Mouse (Mus musculus): ENCODE measurements around the gene Dnm3.

DNA sequence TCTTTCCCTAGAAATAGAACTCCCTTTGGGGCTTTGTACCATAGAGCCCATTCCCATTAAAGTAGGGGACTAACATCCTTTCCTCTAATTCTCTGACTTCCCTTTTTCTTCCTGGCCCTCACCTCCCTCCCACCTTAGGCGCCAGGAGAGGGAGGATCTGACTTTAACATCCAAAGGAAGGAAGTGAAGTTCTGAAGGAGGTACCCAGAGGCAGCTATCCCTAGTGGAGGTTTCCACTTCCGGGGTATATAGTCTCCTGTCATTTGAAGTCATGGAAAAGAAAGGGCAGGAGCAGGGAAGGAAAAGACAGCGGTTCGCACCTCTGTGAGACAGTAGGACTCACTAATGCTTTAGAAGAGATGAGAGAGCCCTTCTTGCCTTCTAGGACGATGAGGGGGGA lies 478.5 kb downstream of the Dnm3 start:
- TF ChIP-seq REST (IDR thresholded peaks at IDR 0.05; ENCODE audit: insufficient read depth, insufficient read length) (no peak), TCF3 (IDR thresholded peaks at IDR 0.05; ENCODE audit: insufficient read length, low read depth) (no peak), POLR2A (IDR thresholded peaks at IDR 0.05; ENCODE audit: insufficient read length, low read depth) (no peak), POLR2AphosphoS2 (IDR thresholded peaks at IDR 0.05; ENCODE audit: insufficient read length, low read depth) (no peak), E2F4 (IDR thresholded peaks at IDR 0.05; ENCODE audit: insufficient read depth) (no peak), SRF (IDR thresholded peaks at IDR 0.05; ENCODE audit: control insufficient read depth, insufficient read length, low read depth) (no peak), CEBPB (IDR thresholded peaks at IDR 0.05; ENCODE audit: insufficient read depth, poor library complexity, severe bottlenecking) (no peak)
